Mouse (Mus musculus) megakaryocyte-erythroid progenitor cell, adult 5-6 weeks (primary cell): Measurements from ENCODE around the gene Ercc6l2. TPM values are rescaled to one million over a fixed set of nuclear protein-coding genes. Genes with fewer than 3 reads are reported as not detected.

Experiments
- ATAC-seq: replicated peaks from 2 replicates; pipeline ENCODE4 v1.8.0; 2016; ENCODE audit warnings: mild to moderate bottlenecking, inconsistent platforms; ENCODE audit not compliant: severe bottlenecking, poor library complexity, low FRiP score, low TSS enrichment
- total RNA-seq, 2 experiments: library from RNA; stranded (forward) in 1 of 2; stranded (reverse) in 1 of 2; fragments of 200-1000, 215-1000 nt in 1 of 2; fragments of >200 nt in 1 of 2; fragmentation: Nextera tagmentation in 1 of 2; gene quantifications; 2 replicates each; pipeline ENCODE4 v1.2.3; 2014 to 2017

Gene Ercc6l2
- total RNA-seq, 2 experiments from 2014 or later, result 40.5 to 55.2 TPM

DNA sequence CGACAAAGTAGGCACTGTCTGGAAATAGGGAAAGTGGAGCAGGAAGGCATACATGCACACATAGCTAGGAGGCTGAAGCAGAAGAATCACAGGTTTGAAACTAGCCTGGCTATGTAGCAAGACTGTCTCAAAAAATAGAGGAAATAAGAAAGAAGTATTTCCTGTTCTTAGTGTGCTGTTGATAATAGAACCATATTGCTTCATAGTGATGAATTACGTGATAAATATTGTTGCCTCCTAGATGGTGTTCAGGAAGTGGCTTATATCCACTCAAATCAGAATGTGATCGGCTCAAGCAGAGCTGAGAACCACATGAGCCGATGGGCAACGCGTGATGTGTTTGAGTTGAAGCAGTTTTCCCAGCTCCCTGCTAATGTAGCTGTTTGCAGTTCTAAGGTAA, 62.1 kb downstream of the Ercc6l2 start:
- ATAC-seq, result no peak

DNA sequence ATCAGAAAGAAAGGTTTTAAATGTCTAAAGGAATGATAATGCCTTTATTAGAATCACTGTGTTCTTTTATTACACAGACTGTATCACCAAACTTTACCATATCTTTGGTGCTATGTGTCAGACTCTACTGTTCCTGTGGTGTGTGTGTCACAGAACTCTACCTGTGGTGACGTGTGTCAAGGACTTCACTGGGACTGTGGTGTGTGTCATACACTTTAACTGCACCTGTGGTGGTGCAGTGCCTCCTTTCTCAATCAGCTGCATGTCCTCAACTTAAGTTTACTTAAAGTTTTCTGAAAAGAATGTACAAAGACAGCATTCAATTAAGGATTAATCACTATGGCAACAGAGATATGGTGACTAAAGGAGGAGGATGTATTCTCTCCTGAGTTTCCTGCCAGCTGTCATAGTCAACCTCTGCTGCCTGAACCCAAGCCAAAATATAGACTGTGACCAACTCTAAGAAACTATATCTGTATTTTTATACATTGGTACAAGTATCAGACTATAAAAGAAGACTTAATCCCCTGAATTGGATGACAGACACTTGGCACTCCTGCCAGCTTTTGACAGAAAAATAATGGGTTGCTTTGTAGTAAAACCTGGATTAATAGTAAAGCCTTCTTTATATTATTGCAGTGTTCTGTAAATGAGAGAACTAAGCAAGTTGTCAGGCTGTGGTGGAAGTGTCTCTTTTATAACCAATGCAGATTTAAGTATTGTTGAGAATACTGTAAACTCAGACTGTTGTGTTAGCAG, 64.2 kb downstream of the Ercc6l2 start:
- ATAC-seq, result no peak

DNA sequence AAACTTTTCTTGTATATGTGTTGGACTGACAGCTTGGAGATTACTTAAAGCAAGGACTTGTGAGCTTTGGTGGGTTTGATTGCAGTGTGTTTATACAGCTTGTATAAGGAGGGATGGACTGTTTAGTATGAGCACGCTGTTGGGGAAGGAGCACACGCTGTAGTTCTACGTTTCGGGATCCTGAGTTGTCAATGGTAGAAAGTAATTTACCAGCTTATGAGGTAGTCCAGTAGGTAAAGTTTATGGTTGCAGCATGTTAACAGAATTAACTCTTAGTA, 64.8 kb downstream of the Ercc6l2 start:
- ATAC-seq, result no peak

DNA sequence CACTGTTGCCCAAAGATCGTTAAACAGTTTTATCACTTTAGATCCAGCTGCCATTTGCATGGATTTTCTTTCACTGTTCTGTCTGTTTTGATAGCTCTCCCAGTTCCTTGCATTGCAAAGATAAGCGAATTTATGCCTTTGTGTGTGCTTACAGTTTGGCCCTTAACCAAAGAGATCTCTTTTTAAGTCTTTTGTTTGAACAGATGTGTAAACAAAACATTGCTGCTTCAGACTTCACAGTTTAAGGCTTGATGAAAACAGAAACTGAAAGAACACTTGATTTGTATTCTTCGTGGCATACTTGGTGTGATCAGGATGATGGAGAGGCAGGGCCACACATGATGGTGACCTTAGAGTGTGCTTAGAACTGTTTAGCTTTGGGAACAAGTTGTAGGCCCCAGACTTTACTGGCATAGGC, 70.5 kb downstream of the Ercc6l2 start:
- ATAC-seq, result peak; percentile 87

DNA sequence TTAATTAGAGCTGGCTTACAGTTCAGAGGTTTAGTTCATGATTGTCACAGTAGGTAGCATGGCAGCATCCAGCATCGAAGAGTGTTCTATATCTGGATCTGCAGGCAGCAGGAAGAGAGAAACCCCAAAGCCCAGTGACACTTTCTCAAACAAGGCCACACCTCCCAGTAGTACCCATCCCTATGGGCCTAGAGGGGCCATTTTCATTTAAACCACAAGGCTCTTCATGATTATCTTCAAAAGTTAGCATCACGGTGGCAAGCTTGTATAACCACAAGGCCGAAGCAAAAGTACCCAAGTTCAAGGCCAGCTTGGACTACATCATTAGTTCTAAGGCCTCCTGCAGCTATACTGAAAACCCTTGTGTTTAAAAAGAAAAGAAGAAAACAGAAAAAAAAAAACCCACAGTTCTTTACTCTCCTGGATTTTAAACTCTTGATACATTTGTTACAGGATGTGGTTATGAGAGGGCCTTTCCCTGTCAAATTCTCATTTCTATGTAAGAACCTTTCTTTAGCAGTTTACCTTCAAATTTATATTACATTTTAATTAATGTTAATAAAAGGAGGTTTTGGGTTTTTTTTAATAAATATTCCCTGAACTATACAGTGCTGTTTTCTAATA, 71.5 kb downstream of the Ercc6l2 start:
- 0 out of 2 replicates have a peak, but pooled peaks have one; percentile 34 for ATAC-seq

DNA sequence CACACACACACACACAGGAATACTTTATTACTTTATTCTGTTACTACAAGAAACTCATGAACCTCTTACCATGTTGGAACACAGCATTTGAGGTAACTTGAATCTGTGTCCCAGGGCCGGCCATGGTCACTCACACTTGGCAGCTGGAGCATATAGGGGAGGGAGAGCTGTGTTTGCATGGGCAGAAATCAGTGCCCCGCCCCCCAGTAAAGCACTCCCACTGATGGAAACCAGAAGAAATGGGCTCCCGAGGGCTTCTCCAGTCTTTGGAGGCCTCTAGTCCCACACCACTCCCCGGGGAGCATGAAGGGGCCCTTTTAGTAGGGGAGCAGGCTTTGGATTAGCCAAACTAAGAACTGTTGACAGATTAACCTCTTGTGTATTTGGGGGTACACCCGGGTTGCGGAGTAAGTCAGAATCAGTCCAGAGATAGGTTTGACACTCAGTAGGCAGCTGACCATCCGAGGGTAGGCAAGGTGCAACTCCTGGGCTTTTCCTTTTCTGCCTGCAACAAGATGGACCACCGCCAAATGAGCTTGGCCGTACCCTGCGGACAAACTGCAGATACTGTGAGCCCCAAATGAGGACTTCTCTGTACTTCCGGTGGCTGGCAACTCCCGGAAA, 85.8 kb downstream of the Ercc6l2 start:
- ATAC-seq, result no peak

DNA sequence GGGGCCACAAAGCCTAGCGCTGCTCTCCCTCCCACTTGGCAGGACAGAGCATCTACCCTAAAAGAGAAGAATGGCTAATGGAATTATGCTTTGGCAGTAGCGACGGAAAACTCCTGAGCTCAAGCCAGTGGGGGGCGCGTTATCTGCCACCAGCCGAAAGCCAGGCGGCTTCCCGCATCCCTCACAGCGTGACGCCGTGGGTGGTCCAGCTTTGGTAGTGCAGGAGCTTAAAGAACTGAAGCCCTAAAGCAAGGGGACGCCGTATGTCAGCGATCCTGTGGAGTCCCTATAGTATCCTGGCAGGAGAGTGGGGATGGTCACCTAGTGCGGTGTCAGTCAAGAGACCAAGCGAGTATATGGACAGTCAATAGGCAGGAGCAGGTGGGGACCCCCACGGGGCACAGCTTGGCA, 86.3 kb downstream of the Ercc6l2 start:
- peak; percentile 75 for ATAC-seq

DNA sequence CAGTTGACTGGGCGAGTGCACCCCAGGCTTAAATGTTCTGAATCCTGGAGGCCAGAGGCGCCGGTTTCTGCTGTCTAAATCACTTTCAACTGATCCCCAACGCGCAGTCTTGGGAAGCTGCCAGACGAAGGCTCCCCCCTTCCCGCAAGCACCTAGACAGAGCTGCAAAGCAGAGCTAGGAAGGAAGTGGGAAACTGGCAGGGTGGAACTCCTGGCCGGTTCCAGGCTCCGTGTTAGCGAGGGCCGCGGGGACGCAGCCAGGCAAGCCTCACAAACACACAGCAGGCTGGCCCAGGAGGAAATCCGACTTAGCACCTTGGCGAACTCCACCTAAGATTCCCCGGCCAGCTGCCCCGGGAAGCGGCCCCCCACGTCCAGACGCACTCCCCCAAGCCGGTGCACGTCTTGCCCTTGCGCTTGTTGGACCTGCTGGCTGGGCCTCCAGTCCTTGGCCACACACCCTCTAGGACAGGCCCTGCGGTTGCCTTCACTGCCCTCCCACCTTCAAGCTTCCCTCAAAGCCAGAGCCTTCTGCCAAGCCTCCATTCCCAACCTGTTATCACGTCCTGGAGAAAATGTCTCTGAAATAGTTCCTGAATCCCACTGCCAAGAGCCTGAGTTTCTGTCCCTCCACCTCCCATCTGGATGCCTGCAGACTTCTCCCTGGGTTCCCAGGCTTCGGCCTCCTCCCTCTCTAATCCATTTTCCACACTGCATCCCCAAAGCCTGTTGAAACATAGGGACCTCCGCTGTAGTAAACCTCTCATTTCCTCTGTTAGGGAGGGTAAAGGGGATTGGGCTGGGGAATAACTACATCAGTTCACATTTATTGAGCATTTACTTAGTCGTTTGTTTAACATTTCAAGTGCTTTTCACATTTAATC, 86.9 kb downstream of the Ercc6l2 start:
- ATAC-seq, result peak; percentile 35

DNA sequence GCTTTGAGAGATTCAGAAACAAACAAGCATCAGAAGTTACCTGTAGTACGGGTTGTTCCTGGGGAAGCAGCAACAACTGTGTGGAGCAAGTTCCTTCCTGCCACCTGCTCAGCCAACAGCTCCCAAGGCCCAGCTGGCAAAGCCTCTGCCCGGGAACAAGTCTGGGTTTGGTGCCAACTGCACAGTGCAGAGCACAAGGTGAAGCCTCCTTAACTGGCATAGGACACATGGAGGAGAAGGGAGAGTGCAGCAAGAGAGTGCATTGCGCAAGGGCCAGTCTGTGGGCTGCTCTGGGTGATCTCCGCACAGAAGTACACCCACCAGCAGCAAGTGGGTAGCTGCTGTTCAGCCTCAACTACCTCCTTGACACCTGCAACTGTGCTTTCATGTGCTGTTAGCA, 91.5 kb downstream of the Ercc6l2 start:
- ATAC-seq, result no peak

DNA sequence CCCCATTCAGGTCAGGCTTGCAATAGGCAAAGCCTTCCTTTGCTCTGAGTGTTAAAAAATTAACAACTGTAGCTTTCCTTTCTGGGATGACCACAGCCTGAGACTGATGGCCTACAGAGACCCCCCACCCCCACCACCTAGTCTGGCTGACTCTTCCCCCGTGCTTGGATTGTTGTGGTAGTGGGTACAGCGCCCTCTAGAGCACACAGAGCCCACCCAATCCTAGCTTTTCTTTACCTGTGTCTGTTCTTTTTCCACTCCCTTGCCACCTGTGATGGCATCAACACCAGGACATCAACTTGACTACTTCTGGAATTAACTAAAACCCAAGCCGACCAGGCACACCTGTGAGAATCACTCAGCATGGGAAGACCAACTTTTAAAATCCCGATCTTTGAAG, 92.4 kb downstream of the Ercc6l2 start:
- ATAC-seq, result no peak

DNA sequence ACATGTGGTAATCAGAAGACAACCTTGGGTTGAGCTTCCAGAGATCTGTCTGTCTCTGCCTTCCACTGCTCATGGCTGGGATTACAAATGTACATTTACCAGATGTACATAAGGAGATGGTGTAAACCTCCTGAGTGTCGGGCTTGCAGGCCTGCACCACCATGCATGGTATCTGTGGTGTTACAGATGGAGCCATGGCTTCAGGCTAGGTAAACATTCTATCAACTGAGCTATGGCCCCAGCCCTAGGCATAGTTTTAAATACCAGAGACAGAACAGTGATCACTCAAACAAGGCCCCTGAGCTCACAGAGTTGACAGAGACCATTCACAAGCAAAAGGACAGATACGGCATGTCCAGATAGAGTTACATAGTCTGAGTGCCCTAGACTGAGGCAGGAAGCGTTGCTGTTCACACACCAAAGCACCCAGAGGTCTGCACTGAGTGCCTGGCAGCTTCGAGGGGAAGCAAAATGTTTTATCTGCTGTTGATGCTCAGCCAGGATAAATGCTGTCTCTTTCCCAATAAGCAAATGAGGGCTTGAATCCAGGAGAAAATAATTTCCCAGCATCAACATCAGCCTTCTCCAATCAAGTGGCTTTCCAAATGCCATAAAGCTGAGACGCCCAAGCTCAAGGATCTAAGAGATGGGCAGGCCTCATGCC, 95.2 kb downstream of the Ercc6l2 start:
- ATAC-seq, result peak; percentile 58

DNA sequence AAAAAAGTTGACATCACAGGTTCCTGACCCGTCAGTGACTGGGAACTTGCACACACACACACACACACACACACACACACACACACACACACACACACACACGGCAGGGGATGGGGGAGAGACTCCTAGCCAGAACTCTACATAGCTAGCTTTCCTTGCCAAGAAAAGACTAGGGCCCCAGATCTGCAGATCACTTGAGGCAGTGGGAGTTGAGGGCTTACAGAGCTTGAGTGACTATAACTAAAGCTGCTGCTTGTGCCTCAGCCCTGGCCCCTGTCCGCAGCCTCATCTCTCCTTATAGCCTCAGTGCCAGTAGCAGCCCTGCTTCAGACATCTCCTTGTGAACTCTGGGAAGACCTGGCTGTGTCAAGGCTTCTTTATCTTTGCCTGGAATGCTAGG, 96.6 kb downstream of the Ercc6l2 start:
- ATAC-seq, result no peak

DNA sequence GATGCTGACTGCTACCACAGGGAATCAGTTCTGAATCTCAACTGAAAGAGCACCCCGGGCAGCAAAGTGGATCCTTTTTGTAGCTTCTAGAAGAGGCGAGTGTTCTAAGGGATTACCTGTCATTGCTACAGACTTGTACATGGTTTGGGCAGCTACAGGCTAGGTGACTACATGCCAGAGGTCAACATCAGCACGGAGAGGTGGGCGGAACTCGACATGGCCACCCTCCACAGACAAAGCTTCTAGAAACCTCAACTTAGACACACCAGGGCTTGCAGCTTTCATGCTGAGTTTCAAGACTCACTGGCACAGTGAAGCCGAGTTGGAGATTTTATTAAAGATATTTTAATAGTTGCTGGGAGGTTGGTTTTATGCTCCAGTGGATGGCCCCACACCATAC, 98.1 kb downstream of the Ercc6l2 start:
- no peak for ATAC-seq

DNA sequence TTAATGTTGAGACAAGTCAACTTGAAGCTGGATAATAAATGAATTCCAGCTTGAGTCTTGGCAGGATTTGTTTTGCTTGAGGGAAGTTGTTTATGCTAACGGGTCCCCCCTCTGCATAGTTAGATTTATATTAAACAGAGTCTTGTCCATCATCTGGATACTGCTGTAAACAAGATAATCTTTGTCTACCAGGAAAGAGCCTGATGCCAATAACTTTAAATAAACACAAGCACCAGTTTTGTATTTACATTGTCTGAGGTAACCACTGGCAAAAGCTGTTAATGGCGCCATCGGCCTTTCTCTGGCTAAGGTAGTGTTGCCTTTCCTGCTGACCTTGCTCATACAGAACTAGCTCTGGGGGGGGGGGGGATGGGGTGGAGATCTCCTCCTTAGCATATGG, 100.1 kb downstream of the Ercc6l2 start:
- ATAC-seq, result no peak

DNA sequence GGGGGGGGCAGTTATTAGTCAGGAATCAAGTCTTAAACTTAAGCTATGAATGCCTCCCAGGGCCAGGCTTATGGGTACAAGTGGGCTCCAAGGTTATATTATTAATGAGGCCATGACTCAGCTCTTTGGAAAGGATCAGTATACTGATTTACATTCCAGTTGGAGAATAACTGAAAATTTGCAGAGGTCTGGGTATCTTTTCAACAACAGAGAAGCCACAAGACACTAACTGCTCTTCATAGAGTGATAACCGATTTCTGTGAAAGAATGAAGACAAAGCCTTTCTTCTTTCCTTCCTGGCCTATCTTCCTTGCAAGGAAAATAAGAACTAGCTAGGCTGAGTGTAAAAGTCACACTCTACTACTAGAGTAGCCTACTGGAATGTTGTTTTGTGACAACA, 100.6 kb downstream of the Ercc6l2 start:
- ATAC-seq, result peak; percentile 36; the same call in 1 of the 2 replicates

DNA sequence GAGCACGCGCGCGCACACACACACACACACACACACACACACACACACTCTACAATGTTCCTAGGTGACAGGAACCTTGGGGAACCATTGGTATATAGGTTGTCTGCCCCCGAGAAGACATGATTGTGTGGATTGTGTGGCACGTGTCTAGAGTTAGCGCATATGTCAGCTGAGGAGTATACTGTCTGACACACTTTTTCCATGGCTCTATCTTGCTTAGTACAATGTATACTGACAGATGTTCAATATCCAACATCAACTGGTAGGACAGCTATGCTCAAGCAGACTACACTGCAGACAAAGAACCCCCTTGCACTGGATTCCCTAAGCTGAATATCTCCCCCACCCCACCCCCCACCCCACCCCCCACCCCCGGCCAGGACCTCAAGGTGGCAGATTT, 101.5 kb downstream of the Ercc6l2 start:
- ATAC-seq, result no peak; the same call in 1 of the 2 replicates

DNA sequence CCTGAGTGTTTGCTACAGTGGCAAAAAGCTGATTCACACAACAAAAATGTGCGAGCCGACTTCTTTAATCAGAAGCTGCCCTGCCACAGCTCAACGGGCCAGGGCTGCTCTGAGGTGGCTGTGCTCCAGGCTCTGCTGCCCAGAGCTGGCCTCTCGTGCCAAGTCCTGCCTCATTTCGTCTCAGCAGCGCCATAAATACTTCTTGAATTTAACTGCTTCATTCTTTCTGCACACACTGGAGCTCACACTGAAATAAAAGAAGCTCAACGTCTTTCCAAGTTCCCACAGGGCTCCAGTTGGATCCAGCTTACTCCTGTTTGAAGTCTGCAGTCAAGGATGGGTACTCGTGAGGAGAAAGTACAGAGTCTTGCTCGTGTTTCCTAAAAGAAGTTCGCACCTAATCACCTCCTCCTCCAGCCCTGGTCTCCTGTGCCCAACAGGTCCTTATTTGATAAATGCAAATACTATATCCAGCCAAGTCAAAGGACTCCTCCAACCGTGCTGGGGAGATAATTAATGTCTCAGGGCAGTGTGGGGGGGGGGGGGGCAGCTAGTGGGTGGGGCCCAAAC, 102.2 kb downstream of the Ercc6l2 start:
- peak; percentile 68 for ATAC-seq

DNA sequence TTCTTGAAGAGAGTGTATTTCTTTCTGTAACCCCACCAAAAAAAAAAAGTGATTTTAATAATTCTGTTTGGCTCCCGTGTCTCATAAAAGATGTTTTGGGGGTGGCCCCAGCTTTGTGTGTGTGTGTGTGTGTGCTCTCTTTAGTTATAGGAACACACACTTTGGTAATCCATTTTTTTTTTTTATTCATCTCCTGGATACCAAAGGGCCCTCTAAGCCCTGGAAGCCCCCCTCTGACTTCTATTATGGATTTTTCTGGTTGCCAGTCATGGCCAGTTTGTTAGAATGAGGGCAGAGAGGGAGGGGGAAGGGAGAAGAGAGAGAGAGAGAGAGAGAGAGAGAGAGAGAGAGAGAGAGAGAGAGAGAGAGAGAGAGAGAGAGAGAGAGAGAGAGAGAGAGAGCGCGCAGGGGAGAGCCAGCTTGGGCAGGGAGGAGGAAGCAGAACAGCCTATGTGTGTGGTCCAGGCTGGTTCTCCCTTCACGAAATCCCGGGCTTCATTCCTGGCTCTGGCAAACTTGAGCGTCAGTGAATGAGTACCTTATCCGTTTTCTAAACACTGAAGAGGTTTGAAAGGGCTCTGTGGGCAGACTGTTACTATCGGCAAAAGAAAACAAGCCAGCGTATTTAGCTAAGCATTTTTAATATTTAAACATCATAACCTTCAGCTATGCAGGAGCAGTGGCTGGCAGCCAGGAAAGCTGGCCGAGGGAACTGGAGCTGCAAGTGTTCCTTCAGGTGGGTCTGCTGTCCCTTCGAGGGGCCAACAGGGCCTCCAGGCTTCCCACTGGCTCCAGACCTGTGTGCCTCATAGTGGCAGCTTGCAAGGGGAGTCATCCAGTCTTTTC, 103.0 kb downstream of the Ercc6l2 start:
- ATAC-seq, result no peak
